Mouse (Mus musculus) hindbrain, embryonic 10.5 days (tissue): Measurements from ENCODE around the gene Adamtsl2. TPM values are rescaled to one million over a fixed set of nuclear protein-coding genes. Genes with fewer than 3 reads are reported as not detected.
A peak's percentile ranks its signal among the peaks of the same experiment; 100 is the strongest.

Source experiments
- DNase-seq: peaks from one replicate; pipeline ENCODE4 v3.0.0-alpha.2; 2017; ENCODE audit warnings: low spot score
- H3K27ac ChIP-seq: fragments of 300-500 bp; sonication (generic); 2 replicates; pipeline ENCODE4 v1.5.1; 2016; ENCODE audit warnings: mild to moderate bottlenecking, moderate library complexity
- H3K27me3 ChIP-seq: fragments of 300-500 bp; sonication (generic); 2 replicates; pipeline ENCODE4 v1.6.1; 2016; ENCODE audit warnings: mild to moderate bottlenecking; ENCODE audit not compliant: poor library complexity, insufficient read depth, severe bottlenecking
- H3K36me3 ChIP-seq: fragments of 300-500 bp; sonication (generic); 2 replicates; pipeline ENCODE4 v1.6.1; 2016; ENCODE audit warnings: mild to moderate bottlenecking, moderate library complexity
- H3K4me1 ChIP-seq: fragments of 300-500 bp; sonication (generic); replicated peaks from 2 replicates; pipeline ENCODE4 v1.6.1; 2016; ENCODE audit warnings: mild to moderate bottlenecking
- H3K4me3 ChIP-seq: fragments of 300-500 bp; sonication (generic); 2 replicates; pipeline ENCODE4 v1.5.1; 2016; ENCODE audit warnings: mild to moderate bottlenecking, moderate library complexity
- H3K9me3 ChIP-seq: fragments of 300-500 bp; sonication (generic); 2 replicates; pipeline ENCODE4 v1.6.1; 2016; ENCODE audit warnings: mild to moderate bottlenecking, moderate library complexity
- WGBS: fragments of 180-500 bp; shearing (Covaris S2); methylation state at CpG from one replicate; pipeline ENCODE4 v1.1.7; 2016; 5-methylcytosine and 5-hydroxymethylcytosine counted together
- polyA plus RNA-seq: library from polyadenylated mRNA; unstranded; fragments of >200 nt; fragmentation: Nextera tagmentation; extraction: Ambion mirVana; gene quantifications from 2 replicates; pipeline ENCODE4 v1.2.1, GENCODE M21; 2016

Adamtsl2 gene
- polyA plus RNA-seq, 1 experiment from 2014 or later: 7.0 TPM

DNA sequence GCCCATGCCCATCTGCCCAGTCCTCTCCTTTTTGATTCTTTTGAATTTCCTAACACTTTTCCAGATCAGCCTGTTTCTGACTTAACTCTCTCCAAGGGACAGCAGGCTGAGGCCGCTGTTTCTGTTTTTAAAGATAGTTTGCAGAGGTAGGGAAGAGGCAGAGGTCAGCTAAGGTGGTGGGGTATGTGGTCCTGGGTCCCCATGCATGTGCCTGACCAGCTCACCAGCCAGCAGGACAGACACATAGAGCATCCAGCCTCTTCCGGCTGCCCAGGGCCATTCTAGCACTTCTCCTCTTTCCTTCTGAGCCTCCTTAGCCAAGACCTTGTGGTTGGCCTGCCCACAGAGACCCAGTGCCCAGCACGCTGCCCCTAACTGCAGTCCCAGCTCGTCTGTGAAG, 20.9 kb upstream of the Adamtsl2 start:
- WGBS: 74% methylated on average over 4 of the region's 4 CpGs
- H3K4me1 ChIP-seq: peaks cover 7% of the 10 kb centered on the region; the same call in 1 of the 2 replicates
- no peaks in the 10 kb centered on the region for H3K9me3 ChIP-seq
- no peak for DNase-seq
- H3K4me3 ChIP-seq: no peak overlapping the region
- no peaks in the 10 kb centered on the region for H3K36me3 ChIP-seq
- H3K27ac ChIP-seq: no peak overlapping the region
- peaks cover 3% of the 10 kb centered on the region; the same call in 1 of the 2 replicates for H3K27me3 ChIP-seq

DNA sequence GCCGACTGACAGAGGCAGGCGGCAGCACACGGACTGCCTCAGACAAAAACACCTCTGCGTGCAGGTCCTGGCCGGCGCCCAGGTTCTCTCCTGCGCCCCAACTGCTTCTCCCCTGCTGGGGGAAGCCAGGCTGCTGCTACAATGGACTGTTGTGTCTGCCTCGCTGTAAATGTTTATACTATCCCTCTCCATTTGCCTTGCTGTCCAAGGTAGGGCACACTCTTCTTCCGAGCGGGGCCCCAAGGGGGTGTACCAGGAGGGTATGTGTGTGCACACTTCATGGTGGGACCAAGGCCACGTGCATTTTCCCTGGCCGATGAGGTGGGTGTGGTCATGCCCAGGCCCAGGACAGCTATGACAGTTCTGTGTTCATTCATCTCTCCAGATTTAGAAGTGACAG, 20.4 kb upstream of the Adamtsl2 start:
- Histone ChIP-seq H3K27me3 (peaks cover 3% of the 10 kb centered on the region; the same call in 1 of the 2 replicates), H3K4me3 (no peak overlapping the region), H3K4me1 (peaks cover 7% of the 10 kb centered on the region; the same call in 1 of the 2 replicates), H3K27ac (no peak overlapping the region), H3K9me3 (no peaks in the 10 kb centered on the region), H3K36me3 (no peaks in the 10 kb centered on the region)
- WGBS: 61% methylated on average over 12 of the region's 12 CpGs
- no peak for DNase-seq

DNA sequence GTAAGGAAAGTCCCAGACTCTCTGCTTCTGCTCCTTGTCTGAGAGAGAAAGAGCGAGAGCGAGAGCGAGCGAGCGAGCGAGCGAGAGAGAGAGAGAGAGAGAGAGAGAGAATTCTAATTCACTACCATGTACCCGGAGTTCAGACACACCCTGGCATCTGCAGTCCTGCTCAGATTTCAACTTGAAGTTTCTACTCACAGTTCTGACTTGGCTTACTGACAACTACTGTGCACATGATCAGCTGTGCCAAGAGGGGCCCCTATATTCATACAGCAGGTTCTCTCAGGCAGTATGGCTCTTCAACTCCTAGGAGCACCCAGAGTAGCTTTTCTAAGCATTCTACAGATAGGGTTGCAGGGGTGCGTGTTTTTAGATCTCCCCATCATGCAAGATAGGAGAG, 20.0 kb upstream of the Adamtsl2 start:
- Histone ChIP-seq H3K27ac (no peak overlapping the region), H3K27me3 (peaks cover 3% of the 10 kb centered on the region; the same call in 1 of the 2 replicates), H3K4me1 (peaks cover 7% of the 10 kb centered on the region; the same call in 1 of the 2 replicates), H3K36me3 (no peaks in the 10 kb centered on the region), H3K9me3 (no peaks in the 10 kb centered on the region), H3K4me3 (no peak overlapping the region)
- DNase-seq: no peak
- WGBS: 93% methylated on average over 9 of the region's 9 CpGs

DNA sequence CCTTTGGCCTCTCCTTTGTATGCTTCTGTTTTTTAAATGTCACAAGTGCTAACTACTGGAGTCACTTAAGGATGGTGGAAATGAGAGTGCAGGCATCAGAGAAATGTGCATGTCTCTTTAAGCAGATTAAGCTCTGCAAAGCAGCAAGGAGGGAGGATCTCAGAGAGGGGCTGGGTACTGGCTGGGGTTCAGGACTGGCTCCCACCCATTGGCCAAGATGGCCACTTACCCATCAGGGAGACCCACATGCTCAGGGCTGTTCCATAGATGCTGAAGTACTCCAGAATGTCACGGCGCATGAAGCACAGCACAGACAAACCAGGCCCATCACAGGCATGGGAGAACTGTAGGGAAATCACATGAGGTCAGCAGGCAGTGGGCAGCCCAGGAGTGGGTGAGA, 12.1 kb upstream of the Adamtsl2 start:
- no peak overlapping the region for H3K4me3 ChIP-seq
- H3K9me3 ChIP-seq: peaks cover 7% of the 10 kb centered on the region; the same call in 1 of the 2 replicates
- H3K27me3 ChIP-seq: peaks cover 17% of the 10 kb centered on the region; the same call in 1 of the 2 replicates
- 95% methylated on average over 2 of the region's 2 CpGs for WGBS
- no peaks in the 10 kb centered on the region for H3K36me3 ChIP-seq
- peaks cover 36% of the 10 kb centered on the region for H3K4me1 ChIP-seq
- no peak overlapping the region for H3K27ac ChIP-seq
- DNase-seq: no peak

DNA sequence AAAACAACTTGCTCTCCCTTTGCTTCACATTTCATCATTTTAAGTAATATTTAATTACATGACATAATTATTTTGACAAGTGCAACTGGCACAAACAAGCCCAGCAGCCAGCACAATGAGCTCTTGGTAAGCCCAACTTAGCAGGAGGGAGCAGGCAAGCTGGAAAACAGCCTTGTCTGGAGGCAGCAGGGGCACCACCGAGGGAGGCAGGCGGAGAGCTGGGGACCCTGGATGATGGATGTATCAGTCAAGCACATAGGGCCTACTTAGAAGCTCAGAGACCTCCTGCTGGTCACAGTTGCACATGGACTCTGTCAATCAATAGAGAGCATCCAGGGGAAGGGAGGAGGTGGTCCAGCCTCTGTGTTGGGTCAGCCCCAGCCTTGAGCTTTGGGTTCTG, 11.2 kb upstream of the Adamtsl2 start:
- Histone ChIP-seq H3K27ac (no peak overlapping the region), H3K4me3 (no peak overlapping the region), H3K9me3 (peaks cover 7% of the 10 kb centered on the region; the same call in 1 of the 2 replicates), H3K4me1 (peaks cover 35% of the 10 kb centered on the region), H3K36me3 (no peaks in the 10 kb centered on the region), H3K27me3 (peaks cover 21% of the 10 kb centered on the region; the same call in 1 of the 2 replicates)
- DNase-seq: no peak
- 56% methylated on average over 2 of the region's 2 CpGs for WGBS

DNA sequence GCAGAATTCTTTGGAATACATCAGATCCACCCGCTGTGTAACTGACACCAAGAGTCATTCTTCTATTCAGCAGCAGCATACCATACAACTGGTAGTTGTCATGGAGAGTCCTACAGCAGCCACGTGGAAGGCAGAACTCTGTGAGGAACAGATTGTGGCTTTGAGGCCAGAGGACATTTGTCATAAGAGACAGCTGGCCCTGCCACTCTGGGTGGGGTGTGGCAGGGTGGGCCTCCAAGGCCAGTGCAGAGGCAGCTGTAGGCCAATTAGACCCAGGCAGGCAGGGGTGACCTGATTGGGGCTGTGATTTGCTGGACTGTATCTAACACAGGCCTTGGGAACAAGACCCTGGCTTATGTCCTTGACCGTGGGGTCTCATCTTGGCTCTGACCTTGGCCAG, 9.5 kb upstream of the Adamtsl2 start:
- 40% methylated on average over 3 of the region's 3 CpGs for WGBS
- peak; percentile 48 for DNase-seq
- Histone ChIP-seq H3K36me3 (no peaks in the 10 kb centered on the region), H3K4me3 (no peak overlapping the region), H3K27ac (peak overlapping the region; percentile 46; the same call in 1 of the 2 replicates), H3K27me3 (peaks cover 26% of the 10 kb centered on the region; the same call in 1 of the 2 replicates), H3K4me1 (peaks cover 40% of the 10 kb centered on the region), H3K9me3 (peaks cover 6% of the 10 kb centered on the region; the same call in 1 of the 2 replicates)

DNA sequence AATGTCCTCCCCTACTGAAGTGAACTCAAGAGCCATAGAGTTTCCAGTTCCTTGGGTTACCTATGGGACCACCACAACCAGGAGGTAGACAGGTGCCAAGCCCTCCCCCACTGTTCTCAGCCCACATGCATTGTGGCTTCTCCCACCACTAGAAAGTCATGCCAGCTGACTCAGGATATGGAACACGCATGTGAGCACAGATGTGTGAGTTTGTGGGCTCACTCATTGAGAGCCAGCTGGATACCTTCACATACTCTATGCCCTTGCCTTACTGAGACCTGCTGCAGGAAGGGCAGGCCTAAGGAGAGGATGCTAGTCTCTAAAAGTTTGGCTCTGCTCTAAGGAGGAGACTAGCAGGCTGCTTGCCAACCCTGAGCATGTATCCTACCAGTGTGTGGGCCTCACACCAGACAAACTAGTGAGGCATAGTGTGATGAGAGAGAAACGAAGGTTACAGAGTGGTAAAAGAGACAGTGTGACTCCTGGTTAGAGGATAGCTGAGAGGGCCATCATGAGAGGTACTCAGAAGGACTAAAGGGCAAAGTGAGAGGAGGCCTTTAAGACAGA, 8.8 kb upstream of the Adamtsl2 start:
- peak overlapping the region; percentile 46; the same call in 1 of the 2 replicates for H3K27ac ChIP-seq
- H3K4me1 ChIP-seq: peaks cover 40% of the 10 kb centered on the region
- H3K36me3 ChIP-seq: no peaks in the 10 kb centered on the region
- 89% methylated on average over 2 of the region's 2 CpGs for WGBS
- peaks cover 29% of the 10 kb centered on the region; the same call in 1 of the 2 replicates for H3K27me3 ChIP-seq
- no peaks in the 10 kb centered on the region for H3K9me3 ChIP-seq
- no peak overlapping the region for H3K4me3 ChIP-seq
- no peak for DNase-seq

DNA sequence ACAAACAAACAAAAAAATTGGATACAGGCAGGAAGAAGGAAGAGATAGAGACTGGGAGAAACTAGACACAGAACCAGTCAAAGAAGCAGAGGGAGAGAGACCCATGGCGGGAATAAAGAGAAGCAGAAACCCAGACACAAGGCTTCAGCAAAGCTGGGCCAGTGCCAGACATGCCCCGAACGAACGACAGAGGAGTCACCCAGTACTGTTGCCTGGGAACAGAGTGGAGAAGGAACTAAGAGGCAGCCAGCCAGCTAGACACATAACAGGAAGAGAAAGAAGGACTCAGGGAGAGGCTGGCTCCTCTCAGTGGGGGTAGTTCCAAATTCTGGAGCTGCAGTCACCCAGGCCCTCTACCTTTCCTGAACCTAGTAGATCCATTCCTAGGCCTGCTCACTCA, 8.0 kb upstream of the Adamtsl2 start:
- Histone ChIP-seq H3K27me3 (peaks cover 33% of the 10 kb centered on the region; the same call in 1 of the 2 replicates), H3K9me3 (no peaks in the 10 kb centered on the region), H3K27ac (peak overlapping the region; percentile 53; the same call in 1 of the 2 replicates), H3K36me3 (no peaks in the 10 kb centered on the region), H3K4me3 (no peak overlapping the region), H3K4me1 (peaks cover 40% of the 10 kb centered on the region)
- no peak for DNase-seq
- WGBS: 61% methylated on average over 4 of the region's 4 CpGs

DNA sequence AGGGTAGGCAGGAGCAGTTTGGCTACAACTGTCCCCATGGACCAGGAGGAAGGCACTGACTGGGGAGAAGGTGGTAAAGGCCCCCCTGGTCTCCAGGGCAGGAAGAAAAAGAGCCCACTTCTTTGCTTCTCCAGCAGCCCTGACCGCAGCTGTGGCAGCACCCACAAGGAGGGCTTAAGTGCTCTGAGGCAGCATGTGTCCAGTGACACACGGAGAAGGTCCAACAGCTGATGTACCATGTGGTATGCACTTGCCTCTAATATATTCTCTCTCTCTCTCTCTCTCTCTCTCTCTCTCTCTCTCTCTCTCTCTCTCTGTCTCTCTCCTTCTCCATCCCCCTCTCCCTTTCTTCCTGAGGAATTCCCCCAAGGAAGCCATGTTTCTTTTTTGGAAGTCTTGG, 7.2 kb upstream of the Adamtsl2 start, which contains the start of gene Mymk:
TSS of gene Mymk (minus strand) at position 202 of the 400 bp plus-strand sequence.
- Histone ChIP-seq H3K4me3 (no peak within 1 kb of the TSS), H3K27ac (peak within 1 kb of the TSS; percentile 53; the same call in 1 of the 2 replicates), H3K4me1 (peaks cover 40% of the 10 kb centered on the region), H3K27me3 (peaks cover 33% of the 10 kb centered on the region; the same call in 1 of the 2 replicates), H3K9me3 (no peaks in the 10 kb centered on the region), H3K36me3 (no peaks in the 10 kb centered on the region)
- 75% methylated on average over 2 of the region's 2 CpGs for WGBS
- DNase-seq: no peak

DNA sequence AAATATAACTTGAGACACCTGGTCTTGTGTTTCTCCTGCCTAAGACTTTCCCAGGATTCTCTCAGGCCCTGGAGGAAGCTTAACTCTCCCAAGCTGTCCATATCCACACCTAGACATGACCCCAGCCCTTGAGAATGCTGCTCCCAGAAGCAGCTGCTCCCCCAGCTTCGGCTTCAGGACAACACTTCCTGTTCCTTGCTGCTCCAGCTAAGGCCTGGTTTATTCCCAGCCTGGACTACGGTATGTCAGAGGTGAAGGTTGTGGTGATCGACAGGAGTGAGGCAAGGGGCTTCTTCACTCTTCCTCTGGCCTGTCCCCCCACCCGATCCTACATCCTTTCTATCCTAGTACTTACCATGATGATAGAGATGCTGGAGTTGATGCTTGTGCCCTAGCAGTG, 5.8 kb upstream of the Adamtsl2 start:
- no peak for DNase-seq
- Histone ChIP-seq H3K4me3 (no peak overlapping the region), H3K27me3 (peaks cover 35% of the 10 kb centered on the region; the same call in 1 of the 2 replicates), H3K36me3 (no peaks in the 10 kb centered on the region), H3K27ac (no peak overlapping the region), H3K4me1 (peaks cover 46% of the 10 kb centered on the region), H3K9me3 (no peaks in the 10 kb centered on the region)
- WGBS: 75% methylated on average over 4 of the region's 4 CpGs

DNA sequence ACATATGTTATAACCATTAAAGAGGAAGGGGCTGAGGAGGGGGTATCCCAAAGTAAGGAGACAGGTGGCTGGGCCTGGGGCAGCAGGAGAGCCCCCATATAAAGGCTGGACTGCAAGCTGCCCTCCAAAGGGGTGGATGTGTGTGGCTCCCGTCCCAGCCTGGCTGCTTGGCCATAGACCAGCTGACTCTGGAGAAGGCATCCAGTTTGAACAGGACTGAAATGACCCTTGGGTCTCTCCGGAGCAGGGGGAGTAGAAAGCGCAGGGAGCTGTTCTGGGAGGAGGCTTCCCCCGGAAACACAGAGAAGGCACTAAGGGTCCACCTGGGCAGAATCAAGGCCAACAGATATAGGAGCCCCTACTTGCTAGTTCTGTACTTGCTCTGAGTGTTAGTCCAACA, 4.4 kb upstream of the Adamtsl2 start:
- H3K27ac ChIP-seq: no peak overlapping the region
- peaks cover 46% of the 10 kb centered on the region; the same call in 1 of the 2 replicates for H3K27me3 ChIP-seq
- 84% methylated on average over 4 of the region's 4 CpGs for WGBS
- no peaks in the 10 kb centered on the region for H3K36me3 ChIP-seq
- H3K4me3 ChIP-seq: no peak overlapping the region
- no peaks in the 10 kb centered on the region for H3K9me3 ChIP-seq
- no peak for DNase-seq
- H3K4me1 ChIP-seq: peaks cover 47% of the 10 kb centered on the region

DNA sequence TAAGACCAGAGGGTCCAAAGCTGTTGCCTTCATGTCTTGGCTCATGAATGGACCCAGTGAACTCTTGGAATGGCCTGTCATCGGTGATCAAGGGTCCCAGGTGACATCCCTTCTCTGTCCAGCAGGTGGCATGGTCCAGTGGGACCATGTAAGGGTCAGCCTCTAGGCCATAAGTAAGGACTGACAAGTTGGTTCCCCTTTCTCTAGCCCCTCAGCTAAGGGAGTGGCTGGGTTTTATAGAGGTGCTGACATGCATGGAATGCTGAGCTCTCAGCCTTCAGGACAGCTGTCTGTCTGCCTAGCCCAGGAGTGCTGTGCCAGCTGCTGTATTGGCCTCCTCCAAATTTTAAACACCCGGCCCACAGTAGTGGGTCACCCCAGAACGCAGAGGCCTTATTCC, 3.7 kb upstream of the Adamtsl2 start:
- H3K36me3 ChIP-seq: no peaks in the 10 kb centered on the region
- no peak overlapping the region for H3K27ac ChIP-seq
- 73% methylated on average over 3 of the region's 3 CpGs for WGBS
- H3K27me3 ChIP-seq: peaks cover 49% of the 10 kb centered on the region; the same call in 1 of the 2 replicates
- H3K4me1 ChIP-seq: peaks cover 48% of the 10 kb centered on the region
- H3K4me3 ChIP-seq: no peak overlapping the region
- DNase-seq: peak; percentile 49
- no peaks in the 10 kb centered on the region for H3K9me3 ChIP-seq

DNA sequence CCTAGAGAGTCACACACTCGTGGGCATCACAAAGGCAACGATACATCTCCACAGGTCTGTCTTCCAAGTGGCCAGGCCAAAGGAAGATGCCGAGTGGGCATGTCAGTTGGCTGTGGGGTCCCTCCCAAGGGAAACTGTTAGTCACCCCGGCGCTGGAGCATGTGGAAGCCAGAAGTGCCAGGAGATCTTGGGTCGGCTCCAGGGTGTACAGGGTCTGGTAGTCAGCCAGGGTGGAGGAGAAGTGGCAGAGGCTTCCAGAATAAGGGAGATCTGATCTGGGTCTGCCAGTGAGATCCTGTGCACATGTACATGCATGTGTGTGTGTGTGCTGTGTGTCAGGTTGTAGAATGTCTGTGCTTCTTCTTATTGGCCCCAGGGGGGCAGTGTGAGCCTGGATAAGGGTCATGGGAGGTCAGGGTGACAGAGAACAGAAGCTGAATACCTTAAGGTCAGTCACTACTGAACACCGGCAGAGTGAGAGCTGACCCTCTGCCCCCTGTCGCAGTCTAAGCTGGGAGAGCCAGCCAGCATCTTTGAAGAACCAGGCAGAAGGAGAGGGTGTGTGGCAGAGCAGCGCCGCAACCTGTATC, 1.4 kb upstream of the Adamtsl2 start:
- Histone ChIP-seq H3K27me3 (peaks cover 41% of the 10 kb centered on the region; the same call in 1 of the 2 replicates), H3K9me3 (no peaks in the 10 kb centered on the region), H3K4me3 (no peak overlapping the region), H3K27ac (no peak overlapping the region), H3K36me3 (no peaks in the 10 kb centered on the region), H3K4me1 (peaks cover 40% of the 10 kb centered on the region)
- WGBS: 59% methylated on average over 10 of the region's 10 CpGs
- DNase-seq: no peak
